Mouse (Mus musculus) spleen, postnatal 10 days (tissue): ENCODE results near the gene Tmem237.

ENCODE experiments used
- DNase-seq, 2 experiments: peaks; one replicate each; pipeline ENCODE4 v3.0.0; 2021 to 2022; ENCODE audit warnings: low spot score in 2 of 2

The Tmem237 gene

GRCm38 (mm10) chr1:59101020-59101419 is 19.2 kb downstream of the Tmem237 start:
- DNase-seq, result no peak

GRCm38 (mm10) chr1:59094705-59095104 is 25.5 kb downstream of the Tmem237 start, which contains the start of gene C2cd6:
Gene C2cd6, minus strand, starts transcription at chr1:59094900.
- DNase-seq, result no peak

- DNase-seq, result peak in 1 of 2 experiments; percentile 16
Measured at GRCm38 (mm10) chr1:59070867-59071266, 49.3 kb downstream of the Tmem237 start.

GRCm38 (mm10) chr1:59067976-59068375 is 52.2 kb downstream of the Tmem237 start:
- DNase-seq, result no peak

GRCm38 (mm10) chr1:59063697-59064096 is 56.5 kb downstream of the Tmem237 start:
- DNase-seq, result no peak

- DNase-seq, result no peak
Measured at GRCm38 (mm10) chr1:59056955-59057354, 63.3 kb downstream of the Tmem237 start.

- no peak for DNase-seq
Measured at GRCm38 (mm10) chr1:59051306-59051705, 68.9 kb downstream of the Tmem237 start.
